Mouse (Mus musculus): ENCODE data around the gene Cep83.

GRCm38 (mm10) chr10:94740221-94740620 lies 51.8 kb downstream of the Cep83 start:
- TF ChIP-seq ZNF384 (IDR thresholded peaks at IDR 0.05; ENCODE audit: low read depth, low read length) (no peak), ZC3H11A (IDR thresholded peaks at IDR 0.05; ENCODE audit: borderline replicate concordance, low read depth, low read length) (no peak), CHD2 (IDR thresholded peaks at IDR 0.05; ENCODE audit: low read depth, low read length) (no peak), MAFK (IDR thresholded peaks at IDR 0.05; ENCODE audit: insufficient read depth, low read depth, low read length) (no peak)
